Mouse (Mus musculus): ENCODE measurements at regions not wholly inside any gene's neighbourhood (a gene's known extent, or its start where the extent isn't known, plus 50 kb on each side); places are given as distances from the start of the nearest gene placed in this dataset.

- DNase-seq (ENCODE audit: low read depth, low spot score) = peak; percentile 33
Observed at GRCm38 (mm10) chrX:145672776-145673175, 167.8 kb upstream of the Amot start.

GRCm38 (mm10) chrX:145651647-145652046 lies 146.7 kb upstream of the Amot start:
- no peak for DNase-seq (ENCODE audit: low read depth, low spot score)

- DNase-seq (ENCODE audit: low read depth, low spot score) = no peak
Observed at GRCm38 (mm10) chrX:145619649-145620048, 114.7 kb upstream of the Amot start.

GRCm38 (mm10) chrX:145602085-145602484 lies 97.1 kb upstream of the Amot start:
- no peak for DNase-seq (ENCODE audit: low read depth, low spot score)

GRCm38 (mm10) chrX:145590733-145591132 lies 85.8 kb upstream of the Amot start:
- DNase-seq (ENCODE audit: low read depth, low spot score) = no peak

GRCm38 (mm10) chrX:145567528-145567927 lies 62.5 kb upstream of the Amot start:
- no peak for DNase-seq (ENCODE audit: low read depth, low spot score)

DNA sequence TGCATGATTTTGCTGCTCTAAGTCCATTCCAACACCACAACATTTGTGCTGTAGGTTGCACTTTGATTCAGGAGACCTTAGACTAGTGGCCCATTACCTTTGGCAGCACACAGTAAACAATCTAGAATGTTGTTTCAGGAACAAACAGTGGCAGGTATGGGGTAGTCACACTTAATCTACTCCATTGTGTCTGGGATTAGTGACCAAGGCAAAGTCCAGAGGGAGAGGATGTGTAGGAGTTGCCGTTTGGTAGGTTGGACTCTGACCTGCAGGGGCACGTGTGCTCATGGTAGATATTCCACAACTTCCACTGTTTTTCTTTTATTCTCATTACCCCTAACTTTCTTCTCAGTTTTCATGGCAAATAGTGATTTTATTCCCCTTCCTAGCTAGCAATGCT lies 62.1 kb upstream of the Amot start:
- no peak for DNase-seq (ENCODE audit: low read depth, low spot score)

GRCm38 (mm10) chrX:145558881-145559280 lies 53.9 kb upstream of the Amot start:
- no peak for DNase-seq (ENCODE audit: low read depth, low spot score)

Measured in R1 (cell line).